Mouse (Mus musculus) ES-Bruce4 (cell line): ENCODE results near the gene Ptpn13. TPM values are rescaled to one million over a fixed set of nuclear protein-coding genes. Genes with fewer than 3 reads are reported as not detected.

Experiments
- H3K27ac ChIP-seq: 2 replicates; pipeline ENCODE4 v1.5.1; 2012; ENCODE audit warnings: low read length, inconsistent platforms; ENCODE audit not compliant: insufficient read depth
- H3K27me3 ChIP-seq: 2 replicates; pipeline ENCODE4 v1.6.1; 2012; ENCODE audit warnings: mild to moderate bottlenecking, low read length, inconsistent platforms; ENCODE audit not compliant: control insufficient read depth, poor library complexity, insufficient read depth, severe bottlenecking
- H3K36me3 ChIP-seq: 2 replicates; pipeline ENCODE4 v1.6.1; 2012; ENCODE audit warnings: inconsistent platforms, mild to moderate bottlenecking, low read length, moderate library complexity; ENCODE audit not compliant: control insufficient read depth, poor library complexity, insufficient read depth, severe bottlenecking
- H3K4me1 ChIP-seq: one replicate; pipeline ENCODE4 v1.8.1; 2011; ENCODE audit warnings: low read length; ENCODE audit not compliant: control insufficient read depth, insufficient read depth
- H3K4me3 ChIP-seq: 2 replicates; pipeline ENCODE4 v1.5.1; 2011; ENCODE audit warnings: low read depth, mild to moderate bottlenecking, low read length
- H3K9ac ChIP-seq: 2 replicates; pipeline ENCODE4 v1.6.1; 2012; ENCODE audit warnings: low read depth, mild to moderate bottlenecking, inconsistent platforms; ENCODE audit not compliant: poor library complexity, severe bottlenecking
- H3K9me3 ChIP-seq: replicated peaks from 2 replicates; pipeline ENCODE4 v1.6.1; 2012; ENCODE audit warnings: mild to moderate bottlenecking, low read length, inconsistent platforms; ENCODE audit not compliant: control insufficient read depth, poor library complexity, insufficient read depth, severe bottlenecking
- CTCF ChIP-seq: IDR thresholded peaks from one replicate; pipeline ENCODE4 v1.8.1; 2011; ENCODE audit warnings: low read depth, low read length
- EP300 ChIP-seq: IDR thresholded peaks from 2 replicates; pipeline ENCODE4 v1.6.1; 2011; ENCODE audit warnings: low read depth, low read length; ENCODE audit not compliant: insufficient read depth
- POLR2A ChIP-seq: IDR thresholded peaks from one replicate; pipeline ENCODE4 v1.8.1; 2011; ENCODE audit warnings: low read length; ENCODE audit not compliant: insufficient read depth
- polyA plus RNA-seq: library from polyadenylated mRNA; stranded (reverse); fragments of >200 nt; gene quantifications from 2 replicates; pipeline ENCODE4 v1.2.4, GENCODE M21; 2011; ENCODE audit warnings: low read depth; ENCODE audit not compliant: missing spikeins, insufficient read depth, insufficient read length

The Ptpn13 gene
- polyA plus RNA-seq, 1 experiment = 26.5 TPM

- H3K4me3 ChIP-seq = no peak overlapping the region
- TF ChIP-seq POLR2A = no peak
- TF ChIP-seq CTCF = no peak
- no peak for TF ChIP-seq EP300
- no peaks in the 10 kb centered on the region for H3K4me1 ChIP-seq
- no peak overlapping the region for H3K9ac ChIP-seq
- H3K9me3 ChIP-seq = no peaks in the 10 kb centered on the region
- no peaks in the 10 kb centered on the region for H3K27me3 ChIP-seq
- no peaks in the 10 kb centered on the region for H3K36me3 ChIP-seq
- H3K27ac ChIP-seq = no peak overlapping the region
Measured at GRCm38 (mm10) chr5:103560546-103560945, 135.6 kb downstream of the Ptpn13 start.

DNA sequence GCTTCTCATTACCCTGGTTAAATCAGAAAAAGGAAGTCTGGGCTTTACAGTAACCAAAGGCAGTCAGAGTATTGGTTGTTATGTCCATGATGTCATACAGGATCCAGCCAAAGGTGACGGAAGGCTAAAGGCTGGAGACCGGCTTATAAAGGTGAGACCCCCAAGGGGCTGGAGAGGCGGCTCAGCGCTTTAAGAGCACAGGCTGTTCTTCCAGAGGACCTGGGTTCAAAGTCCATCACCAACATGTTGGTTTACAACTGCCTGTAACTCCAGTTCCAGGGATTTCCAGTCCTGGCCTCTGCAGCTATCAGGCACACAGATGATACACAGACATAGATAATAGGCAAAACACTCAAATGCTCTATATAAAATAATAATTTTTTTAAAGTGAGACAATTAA lies 143.0 kb downstream of the Ptpn13 start:
- Histone ChIP-seq H3K9ac (no peak overlapping the region), H3K9me3 (no peaks in the 10 kb centered on the region), H3K27ac (no peak overlapping the region), H3K27me3 (no peaks in the 10 kb centered on the region), H3K36me3 (no peaks in the 10 kb centered on the region), H3K4me1 (no peaks in the 10 kb centered on the region), H3K4me3 (no peak overlapping the region)
- TF ChIP-seq POLR2A (no peak), EP300 (no peak), CTCF (no peak)

DNA sequence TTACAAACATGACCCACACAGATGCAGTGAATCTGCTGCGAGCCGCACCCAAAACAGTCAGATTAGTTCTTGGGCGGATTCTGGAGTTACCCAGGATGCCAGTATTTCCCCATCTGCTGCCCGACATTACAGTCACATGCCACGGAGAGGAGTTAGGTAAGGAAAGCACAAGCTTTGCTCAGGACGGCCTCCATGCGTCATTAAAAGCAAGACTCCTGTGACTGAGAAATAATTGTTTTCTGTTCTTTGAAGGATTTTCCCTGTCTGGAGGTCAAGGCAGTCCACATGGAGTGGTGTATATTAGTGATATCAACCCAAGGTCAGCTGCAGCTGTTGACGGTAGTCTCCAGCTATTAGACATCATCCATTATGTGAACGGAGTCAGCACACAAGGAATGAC lies 144.5 kb downstream of the Ptpn13 start:
- Histone ChIP-seq H3K27ac (no peak overlapping the region), H3K4me3 (no peak overlapping the region), H3K9me3 (no peaks in the 10 kb centered on the region), H3K27me3 (no peaks in the 10 kb centered on the region), H3K9ac (no peak overlapping the region), H3K36me3 (no peaks in the 10 kb centered on the region), H3K4me1 (no peaks in the 10 kb centered on the region)
- TF ChIP-seq CTCF (no peak), POLR2A (no peak), EP300 (no peak)

DNA sequence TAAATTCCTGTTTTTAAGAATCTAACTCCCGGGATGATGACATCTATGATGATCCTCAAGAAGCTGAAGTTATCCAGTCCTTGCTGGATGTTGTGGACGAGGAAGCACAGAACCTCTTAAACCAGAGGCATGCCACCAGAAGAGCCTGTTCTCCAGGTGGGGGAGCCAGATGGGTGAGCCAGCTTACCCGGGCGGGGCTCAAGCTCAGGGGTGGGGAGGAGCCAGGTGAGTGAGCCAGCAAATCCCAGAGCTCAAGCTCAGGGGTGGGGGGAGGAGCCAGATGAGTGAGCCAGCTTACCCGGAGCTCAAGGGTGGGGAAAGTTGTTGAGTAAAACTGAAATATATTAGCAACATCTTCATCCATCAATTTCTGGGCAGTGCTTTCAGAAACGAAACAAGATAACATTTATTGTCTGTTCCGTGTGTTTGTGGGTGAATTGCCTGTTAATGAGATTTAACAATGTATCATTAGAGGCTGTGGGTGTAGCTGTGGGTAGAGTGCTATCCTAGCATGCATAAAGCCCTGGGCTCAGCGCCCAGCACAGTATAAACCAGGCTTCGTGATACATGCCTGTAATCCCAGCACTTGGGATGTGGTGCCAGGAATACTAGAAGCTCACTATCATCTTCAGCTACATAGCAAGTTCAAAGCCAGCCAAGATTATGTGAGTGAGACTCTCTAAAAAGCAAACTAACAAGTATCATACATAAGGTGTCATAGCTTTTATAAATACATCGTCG lies 154.9 kb downstream of the Ptpn13 start:
- Histone ChIP-seq H3K27me3 (no peaks in the 10 kb centered on the region), H3K4me3 (no peak overlapping the region), H3K4me1 (no peaks in the 10 kb centered on the region), H3K9me3 (no peaks in the 10 kb centered on the region), H3K27ac (no peak overlapping the region), H3K9ac (no peak overlapping the region), H3K36me3 (no peaks in the 10 kb centered on the region)
- no peak for TF ChIP-seq POLR2A
- TF ChIP-seq EP300 = no peak
- peak; percentile 3 for TF ChIP-seq CTCF

DNA sequence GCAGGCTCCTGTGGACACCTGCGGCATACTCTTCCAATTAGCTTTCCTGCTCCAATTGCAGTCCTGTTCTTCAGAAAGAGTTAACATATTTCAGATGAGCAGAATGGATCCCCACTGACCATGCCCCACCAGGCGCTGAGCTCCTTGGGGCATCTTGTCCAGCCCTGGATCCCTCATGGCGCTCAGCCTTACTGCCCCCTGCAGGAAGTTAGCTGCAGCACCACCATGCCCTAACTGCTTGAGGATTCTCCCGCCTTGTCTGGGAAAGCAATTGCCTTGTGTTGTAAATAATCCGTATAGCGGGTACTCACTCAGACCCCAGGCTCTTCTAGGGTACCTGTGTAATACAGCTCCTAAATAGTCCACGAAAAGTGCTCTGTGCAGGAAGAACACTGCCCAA lies 162.2 kb downstream of the Ptpn13 start:
- no peak overlapping the region for H3K27ac ChIP-seq
- no peaks in the 10 kb centered on the region for H3K36me3 ChIP-seq
- H3K27me3 ChIP-seq = no peaks in the 10 kb centered on the region
- H3K4me1 ChIP-seq = no peaks in the 10 kb centered on the region
- no peak overlapping the region for H3K4me3 ChIP-seq
- TF ChIP-seq POLR2A (no peak), CTCF (peak; percentile 80), EP300 (no peak)
- no peak overlapping the region for H3K9ac ChIP-seq
- no peaks in the 10 kb centered on the region for H3K9me3 ChIP-seq

DNA sequence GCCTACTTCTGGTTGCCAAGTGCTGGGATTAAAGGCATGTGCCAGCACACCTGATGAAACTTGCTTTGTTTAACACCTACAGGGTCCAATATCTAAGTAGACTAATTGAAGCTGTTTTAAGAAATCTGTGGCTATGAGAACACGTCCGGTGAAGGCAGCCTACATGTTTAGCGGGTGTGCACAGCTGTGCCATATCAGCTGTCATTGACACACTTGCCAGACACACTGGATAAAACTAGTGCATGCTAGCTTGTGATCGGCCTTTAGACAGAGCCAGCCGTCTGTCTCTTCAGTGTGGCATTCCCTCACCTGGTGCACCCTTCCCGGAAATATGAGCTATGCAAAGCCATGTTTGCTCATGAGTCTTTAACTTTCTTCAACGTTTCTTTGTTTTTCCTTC lies 166.9 kb downstream of the Ptpn13 start:
- no peak for TF ChIP-seq CTCF
- no peak for TF ChIP-seq EP300
- TF ChIP-seq POLR2A = no peak
- Histone ChIP-seq H3K9ac (no peak overlapping the region), H3K27me3 (no peaks in the 10 kb centered on the region), H3K36me3 (no peaks in the 10 kb centered on the region), H3K4me1 (no peaks in the 10 kb centered on the region), H3K9me3 (no peaks in the 10 kb centered on the region), H3K27ac (no peak overlapping the region), H3K4me3 (no peak overlapping the region)
